Mouse (Mus musculus): ENCODE measurements around the gene Aqp11.
A peak's percentile ranks its signal among the peaks of the same experiment; 100 is the strongest.

Gene Aqp11

DNA sequence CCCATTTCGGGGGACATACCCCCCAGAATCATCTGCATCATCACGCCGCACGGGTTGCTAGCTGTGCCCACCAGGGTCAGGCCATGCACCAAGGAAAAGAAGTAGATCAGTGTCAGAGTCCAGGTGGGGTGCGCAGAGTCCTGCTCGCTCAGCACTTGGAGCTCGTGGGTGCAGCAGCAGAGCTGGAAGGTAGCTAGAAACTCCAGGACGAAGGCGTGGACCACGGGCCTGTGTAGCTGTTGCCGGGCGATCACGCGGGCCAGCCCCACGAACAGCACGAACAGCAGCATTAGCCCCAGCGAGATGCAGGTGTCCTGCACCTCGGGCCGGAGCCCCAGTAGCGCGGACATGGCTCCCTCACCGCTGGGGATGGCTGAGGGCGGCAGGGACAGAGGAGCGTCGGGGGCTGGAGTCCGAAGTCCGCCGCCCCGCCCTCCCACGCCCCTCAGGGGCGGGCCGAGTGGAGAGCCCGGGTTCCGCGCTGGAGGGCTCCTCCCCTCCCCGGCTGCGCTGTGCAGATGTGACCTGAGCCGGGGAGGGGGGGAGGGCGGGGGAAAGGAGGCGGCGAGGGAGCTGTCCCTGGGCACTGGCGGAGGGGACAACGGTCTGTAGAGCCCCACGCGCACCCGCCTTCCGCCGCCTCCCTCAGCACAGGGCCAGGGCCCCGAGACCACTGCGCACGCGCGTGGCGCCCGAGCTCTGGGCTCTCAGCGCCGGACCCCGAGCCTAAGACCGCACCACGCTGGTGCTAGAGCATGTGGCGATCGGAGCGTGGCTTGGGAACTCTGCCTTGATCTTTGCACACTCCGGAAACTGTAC is at the start of gene Aqp11:
Aqp11 (minus strand) TSS at position 652 of the 819 bp plus-strand sequence.
- peak; percentile 91 for DNase-seq

DNA sequence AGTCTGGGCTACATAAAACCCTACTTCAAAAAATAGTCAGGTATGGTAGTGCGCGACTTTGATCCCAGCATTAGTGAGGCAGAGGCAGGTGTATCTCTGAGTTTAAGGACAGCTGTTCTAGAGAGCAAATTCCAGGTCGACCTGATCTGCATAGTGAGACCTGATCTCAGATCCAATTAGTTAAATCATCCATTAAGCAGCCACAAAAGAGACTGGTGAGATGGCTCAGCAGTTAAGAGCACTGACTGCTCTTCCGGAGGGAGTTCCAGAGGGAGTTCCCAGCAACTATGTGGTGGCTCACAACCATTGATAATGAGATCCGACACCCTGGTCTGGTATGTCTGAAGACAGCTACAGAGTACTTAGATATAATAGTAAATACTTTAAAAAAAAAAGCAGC is 45.4 kb upstream of the Aqp11 start:
- no peak for DNase-seq

DNA sequence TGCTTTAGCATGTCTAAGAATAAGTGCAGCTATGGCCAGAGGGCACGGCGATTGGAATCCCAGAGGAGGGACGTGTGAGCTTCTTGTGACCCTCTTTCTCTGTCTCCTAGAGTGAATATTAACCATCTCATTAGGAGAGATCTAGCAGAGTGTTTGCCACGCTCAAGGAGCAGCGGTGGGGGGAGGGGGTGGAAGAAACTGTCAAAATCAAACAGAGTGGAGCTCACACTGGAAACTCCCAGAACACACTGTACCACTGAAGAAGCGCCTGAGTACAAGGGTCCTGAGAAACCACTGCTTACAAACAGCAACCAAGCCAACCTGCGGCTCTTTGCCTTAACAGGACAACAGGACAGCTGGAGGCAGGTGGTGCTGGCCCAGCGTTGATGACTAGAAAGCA is 43.4 kb upstream of the Aqp11 start:
- DNase-seq, result peak; percentile 22

DNA sequence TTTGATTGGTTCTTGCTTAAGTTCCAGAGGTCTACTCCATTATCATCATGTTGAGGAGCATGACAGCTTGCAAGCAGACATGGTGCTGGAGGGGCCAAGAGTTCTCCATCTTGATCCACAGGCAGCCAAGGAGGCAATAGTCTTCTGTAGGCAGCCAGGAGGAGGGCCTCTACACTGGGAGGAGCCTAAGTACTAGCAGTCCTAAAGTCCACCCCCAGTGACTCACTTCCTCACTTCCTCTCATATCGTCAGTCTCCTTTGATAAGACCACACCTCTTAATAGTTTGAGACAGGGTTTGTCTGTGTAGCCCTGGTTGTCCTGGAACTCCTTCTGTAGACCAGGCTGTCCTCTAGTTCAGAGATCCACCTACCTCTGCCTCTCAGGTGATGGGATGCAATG is 42.7 kb upstream of the Aqp11 start:
- DNase-seq, result no peak

DNA sequence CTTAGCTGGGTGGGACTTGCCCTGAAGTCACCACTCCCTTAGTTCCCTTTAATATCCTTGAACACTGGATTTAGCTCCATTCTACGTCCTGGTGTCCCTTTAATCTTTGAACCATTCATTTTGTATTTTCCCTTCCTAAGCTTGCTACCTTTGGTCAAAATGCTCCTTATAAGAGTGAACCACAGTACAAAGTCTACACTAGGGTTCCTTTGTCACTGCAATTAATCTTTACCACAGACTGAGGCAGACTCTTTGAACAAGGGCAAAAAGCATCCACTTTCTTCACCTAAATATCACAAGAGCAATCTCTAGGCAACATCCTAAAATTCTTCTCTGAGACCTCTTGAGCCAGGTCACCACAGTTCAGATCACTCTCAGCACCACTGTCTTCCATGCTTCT is 42.1 kb upstream of the Aqp11 start:
- DNase-seq, result no peak

DNA sequence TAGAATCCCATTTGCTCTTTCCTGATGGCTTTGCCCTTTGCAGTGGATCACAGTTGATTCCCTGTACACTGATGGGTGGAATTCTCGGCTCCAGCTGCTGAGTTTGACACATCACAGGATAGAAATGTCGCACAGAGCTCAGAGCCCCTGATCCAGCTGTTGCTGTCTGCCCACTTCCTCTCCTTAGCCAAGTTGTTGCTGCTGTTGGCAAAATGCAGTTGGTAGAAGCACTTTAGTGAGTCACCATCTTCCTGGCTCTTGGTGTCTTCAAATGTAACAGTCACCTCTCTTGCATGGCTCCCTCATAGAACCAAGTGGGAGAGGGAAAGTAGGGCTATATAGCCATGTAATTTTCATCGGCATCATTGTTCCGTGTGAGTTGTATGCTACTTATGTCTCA is 39.1 kb upstream of the Aqp11 start:
- DNase-seq, result no peak

DNA sequence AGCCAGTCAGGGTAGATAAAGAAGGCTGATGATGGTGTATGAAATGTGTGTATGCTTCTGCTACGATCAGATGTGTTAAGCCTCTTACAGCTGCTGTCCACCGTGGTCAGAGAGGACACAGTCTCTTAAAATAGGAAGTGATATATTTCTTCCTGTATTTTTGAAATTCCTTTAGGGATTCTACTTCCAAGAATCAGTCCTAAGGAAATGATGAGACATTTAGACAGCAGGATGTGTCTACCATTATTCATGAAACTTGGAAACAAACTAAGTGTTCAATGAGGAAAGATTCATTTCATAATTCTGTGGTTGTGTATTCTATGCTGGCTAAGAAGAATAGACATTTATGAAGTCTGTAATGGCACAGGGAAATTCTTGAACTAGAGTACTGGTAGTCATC is 37.8 kb upstream of the Aqp11 start:
- no peak for DNase-seq

DNA sequence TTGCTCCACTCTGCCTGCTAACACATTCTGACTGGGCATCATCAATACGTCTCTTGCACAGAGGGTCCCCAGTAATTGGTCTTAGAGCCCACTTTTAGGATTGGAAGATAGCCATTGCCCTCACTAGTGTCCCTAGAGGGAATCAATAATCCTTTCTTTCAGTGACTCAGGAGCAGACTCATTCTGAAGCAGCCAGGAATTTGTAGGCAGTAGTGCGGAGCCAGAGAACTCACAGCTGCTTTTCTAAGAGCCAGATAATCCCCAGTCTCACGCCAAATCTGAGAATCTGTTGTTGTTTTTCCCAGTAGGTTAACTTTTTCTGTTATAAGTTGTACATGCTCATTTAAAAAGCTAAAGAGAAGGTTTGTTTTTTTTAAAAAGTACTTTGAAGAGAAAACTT is 37.3 kb upstream of the Aqp11 start:
- no peak for DNase-seq

DNA sequence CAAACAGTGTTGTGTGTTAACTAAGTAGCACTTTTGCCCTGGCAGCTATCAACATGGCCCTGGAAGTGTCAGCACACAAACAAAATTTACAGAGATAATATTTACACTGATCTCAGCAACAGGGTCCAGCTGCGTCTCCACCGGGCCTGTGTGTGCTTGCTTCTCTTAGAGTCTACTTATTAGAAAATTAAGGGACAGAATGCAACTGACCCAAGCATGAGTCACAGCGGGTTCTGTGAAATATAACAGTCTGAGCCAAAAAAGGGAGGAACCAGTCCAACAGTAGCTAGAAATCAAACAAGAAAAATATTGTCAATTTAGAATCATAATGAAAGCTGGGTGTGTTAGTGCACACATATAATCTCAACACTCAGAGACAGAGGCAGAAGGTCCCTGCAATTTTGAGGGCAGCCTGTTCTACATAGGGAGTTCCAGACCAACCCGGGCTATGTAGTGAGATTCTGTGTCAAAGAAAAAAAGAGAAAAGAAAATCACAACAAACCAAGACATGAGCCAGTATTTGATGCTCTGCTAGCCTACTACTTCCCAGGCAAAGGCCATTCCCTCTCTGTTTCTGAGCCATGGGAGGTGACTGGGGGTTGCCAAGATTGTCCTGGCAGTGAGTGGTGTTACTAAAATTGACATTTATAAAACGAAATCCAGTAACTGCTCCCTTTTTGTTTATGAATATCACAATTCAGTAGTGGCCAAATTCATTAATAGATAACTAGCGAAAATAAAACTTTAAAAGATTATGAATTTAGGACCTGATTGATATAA is 32.9 kb upstream of the Aqp11 start:
- no peak for DNase-seq

DNA sequence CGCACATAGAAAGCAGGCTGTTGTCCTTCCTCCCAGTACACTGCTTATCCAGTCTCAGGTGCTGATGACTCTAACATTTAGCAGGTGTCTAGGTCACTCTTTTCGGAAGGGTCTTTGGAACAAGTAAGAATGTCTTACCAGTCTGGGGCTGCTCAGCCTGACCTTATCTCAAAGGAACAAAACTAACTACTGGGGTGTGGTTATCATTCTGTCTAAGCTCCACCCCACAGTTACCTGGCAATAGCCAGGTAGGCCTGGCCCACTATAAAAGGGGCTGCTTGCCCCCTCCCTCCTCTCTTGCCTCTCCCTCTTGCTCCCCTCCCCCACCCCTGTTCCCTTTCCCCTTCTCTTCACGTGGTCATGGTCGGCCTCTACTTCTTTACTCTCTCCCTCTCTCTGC is 30.9 kb upstream of the Aqp11 start:
- DNase-seq, result no peak

DNA sequence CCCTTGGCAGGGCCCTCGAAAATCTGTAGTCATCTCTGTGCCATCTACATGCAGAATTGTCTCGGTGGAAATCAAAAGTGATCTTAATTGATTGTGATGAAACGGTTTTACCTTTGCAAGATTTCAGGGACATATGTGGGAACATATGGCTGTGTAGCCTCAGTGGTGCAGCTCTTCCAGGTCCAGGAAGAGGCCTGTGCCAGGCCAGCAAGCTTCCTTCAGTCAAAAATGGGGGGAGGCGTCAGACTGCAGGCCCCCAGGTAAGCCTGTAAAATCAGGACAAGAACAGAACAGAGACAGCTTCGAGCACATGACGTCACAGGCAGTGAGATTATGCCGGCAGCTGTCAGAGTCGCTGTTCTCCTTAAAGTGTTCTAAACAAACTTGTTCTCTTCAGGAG is 29.8 kb upstream of the Aqp11 start:
- DNase-seq, result no peak

DNA sequence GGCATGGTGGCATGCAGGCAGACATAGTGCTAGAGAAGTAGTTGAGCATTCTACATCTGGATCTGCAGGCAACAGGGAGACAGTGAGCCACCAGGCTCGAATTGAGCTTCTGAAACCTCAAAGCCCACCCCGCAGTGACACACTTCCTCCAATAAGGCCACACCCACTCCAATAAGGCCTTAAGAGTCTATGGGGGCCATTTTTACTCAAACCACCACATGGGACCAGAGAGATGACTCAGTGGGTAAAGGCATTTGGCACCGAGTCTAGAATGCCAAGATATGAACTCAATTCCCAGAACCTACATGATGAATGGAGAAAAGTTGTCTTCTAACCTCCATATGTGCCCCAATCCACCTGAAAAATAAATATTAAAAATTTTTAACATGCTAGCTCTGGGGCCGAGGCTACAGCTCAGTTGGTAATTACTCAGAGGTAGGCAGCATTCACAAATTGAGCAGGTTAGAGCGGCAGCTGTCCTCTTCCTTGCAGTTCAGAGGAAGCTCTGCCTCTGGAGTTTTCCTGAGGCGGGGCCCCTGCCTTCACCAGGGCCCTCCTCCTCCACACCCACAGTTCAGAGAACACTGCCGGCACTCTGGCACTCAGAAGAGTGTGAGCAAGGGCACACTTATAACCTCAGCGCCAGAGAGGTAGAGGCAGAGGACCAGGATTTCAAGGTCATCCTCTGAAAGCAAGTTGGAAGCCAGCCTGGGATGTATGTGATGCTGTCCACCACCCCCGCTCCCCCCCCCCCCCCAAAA is 28.5 kb upstream of the Aqp11 start:
- DNase-seq, result peak; percentile 27

DNA sequence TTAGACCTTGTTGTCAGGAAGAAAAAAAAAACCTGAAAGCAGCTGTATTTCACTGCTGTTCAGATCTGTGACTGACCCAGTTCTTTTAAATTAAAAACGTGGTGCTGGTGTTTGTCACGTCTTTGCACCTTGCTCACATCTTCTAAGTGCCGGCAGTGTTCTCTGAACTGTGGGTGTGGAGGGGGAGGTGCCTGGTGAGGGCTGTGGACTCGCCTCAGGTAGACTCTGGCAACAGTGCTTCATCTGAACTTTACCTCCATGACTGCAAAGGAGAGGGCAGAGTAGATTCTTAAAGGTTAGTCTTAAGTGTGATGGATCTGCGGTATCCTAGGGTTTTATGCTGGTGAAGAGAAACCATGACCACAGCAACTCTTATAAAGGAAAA is 27.9 kb upstream of the Aqp11 start:
- peak; percentile 61 for DNase-seq

DNA sequence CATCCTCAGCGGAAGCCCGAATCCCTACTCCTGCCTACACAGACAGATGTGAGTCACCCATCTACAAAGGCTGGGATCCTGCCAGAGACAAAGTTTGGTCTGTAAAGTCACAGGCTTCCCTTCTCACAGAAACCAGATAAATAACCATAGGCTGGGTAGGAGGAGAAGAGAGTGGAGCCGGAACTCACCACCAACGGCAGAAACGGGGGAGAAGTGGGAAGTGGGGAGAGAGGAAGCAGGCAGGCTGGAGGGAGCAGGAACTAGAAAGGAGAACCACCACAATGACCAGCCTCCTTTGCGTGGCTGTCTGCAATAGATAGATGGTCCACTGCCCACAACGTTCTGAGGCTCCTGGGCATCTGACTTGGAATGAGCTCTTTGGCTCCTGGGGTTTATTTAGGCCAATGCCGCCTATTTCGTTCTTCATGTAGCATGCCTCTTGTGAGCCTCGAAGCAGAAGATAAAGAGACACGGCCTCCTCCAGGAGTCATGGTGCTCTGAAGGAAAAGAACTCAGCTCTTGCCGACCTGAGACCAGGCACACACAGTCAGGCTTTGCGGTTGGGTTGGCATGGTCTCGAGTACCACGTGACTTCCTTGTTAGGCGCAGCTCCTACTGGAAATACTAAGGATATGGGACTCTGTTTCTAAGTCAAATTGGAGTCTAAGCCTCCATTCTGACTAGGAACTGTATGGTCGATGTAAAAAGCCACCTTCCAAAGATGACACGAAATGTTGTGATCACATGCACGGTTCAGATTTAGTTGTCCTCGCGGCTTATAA is 27.3 kb upstream of the Aqp11 start:
- DNase-seq, result no peak

DNA sequence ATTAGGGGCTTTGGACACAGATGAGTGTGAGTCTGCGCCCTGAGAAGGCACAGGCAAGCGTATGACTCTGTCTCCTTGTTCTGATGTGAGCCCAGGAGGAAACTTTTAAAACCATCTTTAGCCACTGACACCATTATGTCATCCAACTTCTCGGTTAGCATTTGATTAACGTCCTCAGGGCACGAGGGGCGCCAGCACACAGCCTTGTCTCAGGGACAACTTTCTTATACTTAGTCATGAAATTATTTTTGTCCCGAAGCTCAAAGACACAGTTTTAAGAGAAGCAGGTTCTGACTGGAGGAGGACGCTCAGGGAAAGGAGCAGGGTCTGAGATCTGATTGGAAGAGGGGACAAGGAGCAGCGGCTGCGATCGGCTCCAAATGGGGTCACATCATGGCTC is 26.5 kb upstream of the Aqp11 start:
- DNase-seq, result no peak

DNA sequence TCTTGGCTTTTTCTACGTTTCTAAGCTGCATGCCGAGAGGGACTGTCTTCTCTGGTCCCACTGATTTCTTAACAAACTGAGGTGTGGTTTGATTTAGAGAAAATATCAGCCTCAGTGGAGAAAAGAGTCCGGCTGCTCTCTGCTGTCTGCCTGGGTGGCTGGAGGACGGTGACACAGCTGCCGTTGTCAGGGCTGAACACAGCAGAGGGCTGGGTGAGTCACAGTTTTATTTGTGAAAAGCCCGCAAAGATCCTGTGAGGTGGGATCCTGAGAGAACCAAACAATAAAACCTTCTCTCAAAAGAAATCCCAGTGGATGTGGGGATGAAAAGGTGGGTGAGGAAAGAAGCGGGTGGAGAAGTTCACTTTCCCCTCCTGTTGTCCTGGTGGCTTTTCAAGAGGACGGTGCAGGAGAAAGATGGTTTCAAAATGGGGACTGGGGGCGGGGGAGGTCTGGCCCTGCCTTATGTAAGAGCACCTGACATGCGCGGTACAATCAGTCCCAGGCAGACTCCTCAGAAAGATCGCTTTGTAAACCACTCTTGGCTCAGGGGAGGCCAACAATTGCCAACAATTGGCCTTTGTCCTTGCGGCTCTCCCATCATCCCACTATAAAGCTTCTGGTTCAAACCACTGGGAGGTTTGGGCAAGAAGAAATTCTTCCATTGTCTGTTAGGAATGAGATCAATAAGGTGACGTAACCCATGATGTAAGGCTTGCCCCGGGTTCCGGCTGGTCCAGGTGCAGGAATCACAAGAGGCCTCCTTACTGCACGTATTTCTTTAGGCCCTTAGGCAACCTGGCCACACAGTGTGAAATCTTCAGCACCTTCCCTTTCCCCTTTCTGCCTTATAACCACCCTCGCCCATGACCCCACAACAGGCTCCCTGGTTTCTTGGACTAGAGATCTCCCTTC is 19.1 kb upstream of the Aqp11 start:
- DNase-seq, result no peak

DNA sequence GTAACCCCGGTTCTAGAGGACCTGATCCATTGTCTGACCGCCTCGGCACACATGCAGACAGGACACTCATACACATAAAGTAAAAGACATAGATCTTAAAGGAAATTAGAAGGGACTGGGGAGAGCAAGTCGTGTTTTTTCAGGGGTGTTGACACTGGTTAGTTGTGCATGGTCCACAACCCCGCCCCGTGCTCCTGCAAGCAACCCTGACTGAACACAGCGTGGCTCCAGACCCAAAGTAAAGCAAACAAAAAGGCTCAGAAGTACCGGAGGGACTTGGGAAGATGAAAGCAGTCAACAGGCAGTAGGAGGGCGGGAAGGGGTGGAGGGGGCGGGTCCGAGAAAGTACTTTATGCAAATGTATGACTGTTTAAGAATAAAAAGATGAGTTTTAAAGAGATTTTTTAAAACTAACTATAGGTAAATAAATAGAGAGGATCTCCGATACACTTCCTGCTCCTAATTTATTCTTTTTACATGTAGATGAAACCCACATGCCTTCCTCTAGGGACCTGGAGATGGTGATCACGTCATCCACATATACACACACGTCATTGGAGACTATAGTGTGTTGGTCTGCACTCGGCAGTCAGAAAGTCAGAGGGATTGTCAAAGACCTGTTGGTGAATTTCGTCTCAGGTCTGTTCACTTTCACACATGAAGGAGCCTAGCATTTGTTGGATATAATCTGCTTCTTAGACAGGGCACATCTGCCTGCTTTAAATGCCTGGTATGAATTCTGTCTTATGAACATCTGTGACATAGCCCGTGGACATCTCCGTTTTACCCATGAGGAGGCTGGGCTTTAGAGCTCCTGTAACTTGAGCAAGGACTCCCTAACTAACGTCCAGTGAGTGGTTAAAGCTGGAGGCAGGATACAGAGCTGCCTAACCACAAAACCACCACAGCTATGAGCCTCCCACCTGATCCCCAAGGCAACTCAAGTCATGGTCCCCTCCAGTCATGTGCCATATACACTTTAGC is 11.4 kb upstream of the Aqp11 start:
- no peak for DNase-seq

DNA sequence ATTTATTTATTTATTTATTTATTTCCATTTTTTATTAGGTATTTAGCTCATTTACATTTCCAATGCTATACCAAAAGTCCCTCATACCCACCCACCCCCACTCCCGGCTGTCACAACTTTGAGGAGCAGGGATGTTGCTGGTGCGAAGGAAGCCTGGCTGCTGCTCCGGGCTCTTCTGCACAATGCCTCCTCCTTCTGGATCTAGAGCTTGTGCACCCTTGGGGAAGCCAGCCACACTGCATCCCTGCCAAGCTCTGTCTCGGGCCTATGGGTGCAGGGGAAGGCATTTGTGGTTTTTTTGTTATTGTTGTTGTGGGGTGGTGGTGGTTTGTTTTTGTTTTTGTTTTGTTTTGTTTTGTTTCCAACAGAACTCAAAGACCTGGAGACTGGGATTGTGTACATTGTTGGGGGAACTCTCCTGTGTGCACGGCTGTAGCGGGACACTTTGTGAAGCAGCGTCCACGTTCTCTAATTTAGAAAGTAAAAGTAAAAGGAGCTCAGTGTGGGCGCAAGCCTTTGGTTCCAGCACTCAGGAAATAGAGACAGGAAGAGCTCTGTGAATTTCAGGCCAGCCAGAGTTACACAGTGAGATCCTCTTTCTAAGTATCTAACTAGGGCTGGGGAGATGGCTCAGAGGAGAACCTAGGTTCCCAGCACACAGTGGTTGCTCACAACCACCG is 10.6 kb upstream of the Aqp11 start:
- no peak for DNase-seq

DNA sequence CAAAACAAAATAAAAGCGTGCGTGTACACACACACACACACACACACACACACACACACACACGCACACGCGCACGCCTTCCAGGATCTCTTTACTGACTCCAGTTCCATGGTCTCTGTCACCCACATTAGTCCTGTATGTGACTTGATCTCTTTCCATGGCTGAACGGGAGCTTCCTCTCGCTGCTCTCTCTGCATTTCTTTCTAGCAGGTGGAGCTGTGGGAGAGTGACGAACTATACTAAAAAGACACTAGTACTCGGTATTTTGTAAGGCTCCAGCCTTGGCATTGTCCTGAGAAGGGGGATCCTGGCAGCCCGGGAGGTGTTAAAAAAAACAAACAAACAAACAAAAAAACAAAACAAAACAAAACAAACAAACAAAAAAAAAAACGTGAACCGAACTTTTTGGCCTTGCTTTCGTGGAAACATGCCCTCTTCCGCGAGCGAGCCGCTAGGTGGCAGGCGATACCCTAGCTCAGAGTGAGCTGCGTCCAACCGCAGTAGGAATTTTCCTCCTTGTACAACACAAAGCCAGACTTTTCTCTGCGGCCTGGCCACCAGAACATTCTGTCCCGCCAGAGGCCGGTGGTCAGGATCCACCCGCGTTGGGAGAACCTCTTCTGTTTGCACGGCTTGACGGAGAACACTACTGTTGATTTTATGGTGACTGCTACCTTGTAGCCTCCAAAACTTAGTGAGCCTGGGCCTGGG is 9.9 kb upstream of the Aqp11 start:
- DNase-seq, result peak; percentile 78
